Mouse (Mus musculus): ENCODE measurements around the gene Rassf10. TPM values are rescaled to one million over a fixed set of nuclear protein-coding genes. Genes with fewer than 3 reads are reported as not detected.

The Rassf10 gene
- polyA plus RNA-seq, 1 experiment, result not detected

DNA sequence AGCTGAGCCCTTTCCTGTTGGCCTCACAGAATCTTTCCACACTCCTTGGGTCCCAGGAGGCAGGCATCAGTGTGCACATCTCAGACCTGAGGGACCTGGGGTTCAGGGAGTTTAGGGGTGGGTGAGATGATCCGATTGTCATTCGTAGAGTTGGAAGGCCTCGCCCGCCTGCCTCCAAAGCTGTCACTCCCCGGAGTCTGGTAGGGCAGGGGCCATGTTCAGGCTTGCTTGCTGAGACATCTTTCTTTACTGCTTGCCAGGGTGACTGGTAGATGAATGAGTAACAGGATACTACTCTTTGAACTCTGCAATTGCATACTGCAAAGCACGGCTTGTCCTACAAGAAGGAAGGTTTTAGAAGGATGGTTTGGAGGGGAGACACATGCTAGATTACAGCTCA, 52.0 kb downstream of the Rassf10 start:
- no peaks in the 10 kb centered on the region for H3K4me1 ChIP-seq (ENCODE audit: control insufficient read depth, insufficient read depth, insufficient read length, low read length)
- no peak overlapping the region for H3K4me3 ChIP-seq (ENCODE audit: insufficient read depth, low read depth, low read length)
- no peak overlapping the region for H3K27ac ChIP-seq (replicated peaks; ENCODE audit: low read depth, low read length)
